Mouse (Mus musculus) layer of hippocampus, adult 18-20 months (tissue): Measurements from ENCODE around the gene Ppp1r1b. TPM values are rescaled to one million over a fixed set of nuclear protein-coding genes. Genes with fewer than 3 reads are reported as not detected.

Source experiments
- DNase-seq, 2 experiments: peaks; one replicate each; pipeline ENCODE4 v3.0.0; 2022; ENCODE audit warnings: low spot score in 2 of 2
- long read RNA-seq: library from polyadenylated mRNA; stranded (forward); transcript quantifications from one replicate; pipeline ENCODE4 v2.0.0, GENCODE M21; 2021
- total RNA-seq, 2 experiments: library from RNA; stranded (reverse); gene quantifications; 2 replicates each; pipeline ENCODE4 v1.2.3; 2021

Ppp1r1b gene
- 10 to 100 TPM; 59.9 to 65.4 TPM for total RNA-seq
- long read RNA-seq, transcript Ppp1r1b-201 (7 exons, 2,001 nt) = major isoform, 63 of 70 reads
- long read RNA-seq, partial matches to known transcripts = 1 of 70 reads
- long read RNA-seq, other reads (novel, unspliced or antisense) = 2 of 70 reads

DNA sequence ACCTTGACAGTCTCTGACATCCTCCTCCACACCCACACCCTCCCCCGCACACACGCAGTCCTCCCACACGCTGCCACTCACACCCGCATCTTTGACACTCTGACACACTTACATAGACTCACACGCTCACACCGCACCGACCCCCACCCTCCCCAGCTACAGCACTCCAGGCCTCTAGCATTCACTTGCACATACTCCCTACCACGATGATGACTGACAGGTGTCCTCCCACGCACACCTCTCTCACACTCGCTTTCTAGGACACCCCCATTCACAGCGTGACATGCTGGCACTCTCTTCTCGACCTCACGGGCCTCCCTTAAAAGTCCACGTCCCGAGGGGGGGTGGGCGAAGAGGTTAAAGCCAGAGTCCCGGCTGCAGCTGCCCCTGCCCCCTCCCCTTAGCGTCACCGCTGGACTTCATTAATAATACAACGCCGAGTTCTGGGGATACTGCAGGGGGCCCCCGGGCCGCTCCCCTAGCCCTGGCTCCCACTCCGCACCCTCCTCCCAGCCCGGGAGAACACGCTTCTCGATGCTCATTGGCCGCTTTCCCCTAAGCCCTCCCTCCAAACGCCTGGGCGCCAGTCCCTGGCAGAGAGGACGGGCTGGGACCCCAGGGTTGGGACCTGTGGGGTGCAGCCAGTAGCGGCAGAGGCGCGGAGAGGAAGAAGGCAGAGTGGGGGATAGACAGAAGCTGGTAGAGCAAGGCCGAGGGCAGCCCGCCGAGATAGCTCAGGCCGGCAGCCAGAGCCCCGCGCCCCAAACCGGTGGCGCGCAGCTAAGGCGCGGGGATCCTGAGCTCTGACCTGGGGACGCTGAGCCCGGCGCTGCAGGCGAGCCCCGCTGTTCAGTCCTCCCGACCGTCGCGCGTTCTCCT is at the start of gene Ppp1r1b:
Gene Ppp1r1b (plus strand): TSS at position 322 of the 879 bp plus-strand sequence.
- peak in 1 of 2 experiments; percentile 80 for DNase-seq

DNA sequence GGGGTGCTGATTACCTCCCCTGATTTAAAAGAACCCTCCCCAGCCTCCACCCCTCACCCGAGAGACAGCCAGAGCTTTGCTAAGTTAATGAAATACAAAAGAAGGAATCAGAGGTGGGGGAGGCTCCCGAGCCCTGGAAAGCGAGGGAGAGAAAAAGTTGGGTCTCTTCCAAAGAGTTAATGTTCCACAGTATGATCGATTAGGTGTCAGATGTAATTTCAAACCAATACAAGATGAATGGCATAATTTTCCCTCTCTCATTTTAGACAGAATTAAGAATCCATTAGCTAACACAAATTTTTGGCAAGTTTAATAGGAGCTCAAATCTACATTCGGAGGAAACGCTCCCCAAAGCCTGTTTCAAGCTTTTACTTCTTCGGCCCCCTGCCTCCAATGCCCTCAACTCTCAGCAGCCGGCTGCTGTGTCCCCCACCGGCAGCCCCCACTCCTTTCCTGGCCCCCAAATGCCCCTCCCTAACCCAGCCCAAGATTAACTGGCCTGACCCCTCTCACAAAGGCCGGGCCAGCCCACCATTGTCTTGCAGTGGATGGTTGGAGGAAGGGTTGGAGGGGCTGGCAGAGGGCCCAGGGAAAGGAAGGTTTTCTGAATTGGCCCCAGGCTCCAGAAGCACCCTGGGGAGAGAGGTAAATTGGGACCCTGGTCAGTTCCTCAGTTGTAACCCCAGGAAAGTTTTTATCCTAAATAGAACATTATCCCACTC is 49.6 kb upstream of the Ppp1r1b start:
- DNase-seq = no peak

DNA sequence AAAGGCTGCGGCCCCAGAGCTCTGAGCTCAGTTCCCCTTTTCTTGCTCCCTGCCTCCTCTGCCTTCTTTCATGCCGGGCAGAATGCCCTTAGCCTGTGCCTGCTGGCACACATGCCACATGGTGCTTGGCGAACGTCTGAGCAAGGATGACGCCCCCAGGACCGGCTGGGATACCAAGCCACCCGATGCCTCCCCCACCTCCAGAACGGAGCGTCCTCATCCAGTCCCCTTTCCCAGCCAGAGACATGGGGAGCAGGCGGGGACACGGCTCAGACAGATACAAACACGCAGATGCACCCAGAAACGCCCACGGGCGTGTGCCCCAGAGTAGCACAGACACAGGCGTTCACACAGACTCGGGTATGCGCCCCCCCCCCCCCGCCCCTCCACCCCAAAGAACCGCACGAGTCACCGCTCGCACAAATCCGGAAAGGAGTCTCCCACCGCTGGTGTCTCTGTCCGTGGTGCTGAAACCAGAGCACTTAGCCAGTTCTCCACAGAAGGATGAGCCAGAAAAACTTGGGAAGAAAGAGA is 34.3 kb upstream of the Ppp1r1b start:
- DNase-seq = peak; percentile 87 to 95

DNA sequence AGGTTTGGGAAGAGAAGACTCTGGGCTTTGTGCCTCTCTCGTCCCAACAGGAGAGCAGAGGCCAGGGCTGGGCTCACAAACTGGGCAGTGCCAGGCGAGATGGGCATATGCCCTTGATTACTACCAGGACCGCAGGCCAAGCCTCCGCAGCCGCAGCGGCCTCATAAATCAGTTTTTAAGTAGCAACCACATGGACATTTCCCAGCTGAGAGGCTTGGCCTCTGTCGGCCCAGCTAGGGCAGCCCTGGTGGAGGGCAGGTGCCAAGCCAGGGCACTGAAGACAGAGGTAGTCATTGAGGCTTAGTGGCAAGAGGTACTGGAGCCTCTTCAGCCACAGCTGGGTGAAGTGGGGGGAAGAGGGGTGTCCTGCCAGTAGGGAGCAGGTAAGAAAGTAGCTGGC is 30.7 kb upstream of the Ppp1r1b start:
- no peak for DNase-seq

DNA sequence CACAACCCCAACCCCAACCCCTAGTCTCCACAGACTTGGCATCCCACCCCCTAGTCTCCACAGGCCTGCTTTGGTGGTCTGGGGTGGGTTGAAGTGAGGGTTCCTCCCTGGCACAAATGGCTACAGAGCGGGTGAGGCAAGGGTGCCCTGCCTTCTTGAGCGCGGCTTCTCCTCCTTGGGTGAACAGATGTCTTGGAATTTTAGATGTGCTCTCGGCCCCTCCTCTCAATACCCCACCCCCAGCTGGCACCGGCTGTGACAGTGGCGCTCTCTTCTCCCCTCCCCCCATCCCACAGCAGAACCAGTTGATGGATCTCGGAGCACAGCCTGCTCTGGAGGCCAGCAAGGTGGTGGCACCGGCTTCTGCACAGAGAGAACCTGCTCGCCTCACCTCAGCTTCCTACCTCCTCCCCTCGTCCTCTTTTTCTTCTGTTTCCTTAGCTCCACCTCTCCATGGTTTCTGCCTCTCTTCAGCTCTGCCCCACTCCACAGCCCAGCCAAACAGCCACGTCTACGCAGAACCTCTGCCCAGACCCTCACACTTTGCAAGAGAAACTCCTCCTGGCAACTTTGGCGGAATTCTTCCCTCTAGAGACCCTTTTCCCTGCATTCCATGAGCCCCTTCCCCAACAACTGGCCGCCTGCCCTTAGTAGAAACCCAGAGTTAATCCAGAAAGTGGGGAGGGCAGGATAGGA is 29.6 kb upstream of the Ppp1r1b start:
- peak in 1 of 2 experiments; percentile 45 for DNase-seq

DNA sequence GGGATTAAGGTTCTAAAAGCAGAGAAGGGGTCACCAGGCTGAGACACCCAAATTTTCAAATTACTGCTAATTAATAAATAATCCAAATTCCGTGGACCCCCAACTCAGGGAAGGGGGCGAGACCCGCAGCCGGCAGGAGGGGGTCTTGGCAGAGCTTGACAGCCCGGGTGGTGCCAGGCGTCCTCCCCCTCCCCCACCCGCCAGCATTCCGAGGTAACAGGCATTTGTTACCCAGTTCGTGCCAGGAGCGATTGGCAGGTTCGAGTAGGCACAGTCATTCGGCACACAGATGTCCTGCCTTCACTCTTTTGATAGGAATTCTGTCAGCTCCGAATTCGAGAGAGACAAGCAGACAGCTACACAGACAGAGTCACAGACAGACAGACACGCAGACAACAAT is 29.1 kb upstream of the Ppp1r1b start:
- DNase-seq = peak in 1 of 2 experiments; percentile 87

DNA sequence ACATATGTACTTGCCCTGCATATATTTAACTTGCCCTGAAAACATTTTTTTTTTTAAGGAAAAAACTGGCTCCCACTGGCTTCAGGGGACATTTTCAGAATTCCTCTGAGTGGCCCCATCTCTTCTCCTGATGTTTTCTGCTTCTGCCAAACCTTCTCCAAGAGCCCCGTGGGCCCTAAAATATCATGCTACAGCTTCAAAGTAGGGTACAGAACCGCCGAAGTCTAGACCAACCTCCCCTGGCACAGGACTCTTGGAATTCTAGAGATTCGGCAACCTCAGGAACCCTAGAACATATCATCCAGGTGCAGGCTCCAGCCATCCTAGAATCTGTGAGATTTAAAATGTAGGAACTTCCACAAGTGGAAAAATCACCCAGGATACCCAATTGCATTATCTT is 28.7 kb upstream of the Ppp1r1b start:
- DNase-seq = no peak

DNA sequence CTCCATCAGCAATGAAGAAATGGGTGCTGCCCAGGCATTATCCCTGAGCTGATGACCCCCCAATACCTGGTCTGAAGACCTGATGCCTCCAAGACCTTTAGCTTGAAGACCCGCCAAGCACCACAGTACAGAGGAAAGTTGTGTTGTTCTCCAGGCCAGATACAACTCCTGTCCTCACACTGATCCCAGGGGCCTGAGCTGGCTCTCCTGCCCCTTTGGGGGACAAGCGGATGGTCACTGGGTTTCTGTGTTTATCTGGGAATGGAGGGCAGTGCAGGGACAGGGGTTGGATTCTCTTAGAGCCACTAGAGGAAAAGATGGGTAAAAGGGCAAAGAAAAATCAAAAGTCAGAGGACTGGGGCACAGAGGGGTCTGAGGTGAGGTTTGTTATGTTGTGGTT is 28.3 kb upstream of the Ppp1r1b start:
- no peak for DNase-seq

DNA sequence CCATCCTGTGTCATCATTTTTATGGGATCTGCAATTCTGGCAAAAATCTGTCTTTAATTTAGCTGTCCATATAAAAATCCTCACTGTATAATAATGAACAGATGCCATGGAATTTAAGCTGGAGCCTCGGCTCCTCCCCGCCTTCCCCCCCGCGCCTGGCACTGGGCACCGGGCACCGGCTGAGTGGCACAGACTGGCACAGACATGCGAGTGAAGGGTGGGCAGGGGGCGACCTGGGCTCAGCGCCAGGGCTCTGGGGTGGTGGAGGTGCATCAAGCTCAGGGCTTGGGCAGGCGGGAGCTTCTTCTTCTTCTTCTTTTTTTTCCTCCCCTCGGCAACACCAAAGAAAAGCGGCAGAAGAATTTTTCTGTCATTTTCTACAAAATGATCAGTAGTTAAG is 27.8 kb upstream of the Ppp1r1b start:
- DNase-seq = peak in 1 of 2 experiments; percentile 60

DNA sequence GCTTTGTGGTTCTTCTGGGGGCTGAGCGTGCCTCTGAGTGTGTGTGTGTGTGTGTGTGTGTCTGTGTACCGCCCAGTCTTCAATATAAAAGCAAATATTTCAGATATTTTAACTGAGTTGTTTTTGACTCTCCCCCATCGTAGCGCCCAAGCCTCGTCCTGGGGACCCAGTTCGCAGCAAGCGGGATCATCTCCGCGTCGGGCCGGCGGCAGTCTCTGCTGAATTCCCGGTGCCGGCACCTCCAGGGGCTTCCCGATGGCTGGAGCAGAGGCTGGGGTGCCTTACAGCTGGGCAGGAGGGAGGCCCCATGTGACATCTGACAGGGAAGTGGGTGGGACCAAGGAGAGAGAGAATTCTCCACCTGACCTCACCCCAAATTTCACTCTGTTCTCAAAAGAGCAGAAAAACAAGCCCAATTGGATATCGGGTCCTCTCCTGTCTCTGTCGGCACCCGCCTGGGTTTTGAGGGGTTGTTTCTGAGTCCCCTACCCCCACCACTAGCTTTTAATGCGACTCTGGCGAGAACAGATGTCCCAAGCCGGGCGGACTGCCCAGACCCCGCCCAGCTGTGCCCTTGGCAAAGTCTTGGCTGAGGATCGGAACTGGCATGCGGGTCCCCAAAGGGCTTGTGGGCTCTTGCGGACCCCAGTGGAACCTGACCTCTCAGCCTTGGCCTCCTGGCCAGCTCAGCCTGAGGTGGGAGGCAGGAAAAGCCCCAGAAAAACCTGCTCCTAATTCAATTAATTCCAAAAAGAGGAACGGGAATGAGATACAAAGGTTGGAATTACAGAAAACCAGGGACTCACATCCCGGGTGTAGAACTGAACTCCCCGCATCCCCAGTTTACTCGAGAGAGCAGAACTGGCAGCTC is 27.2 kb upstream of the Ppp1r1b start:
- DNase-seq = peak in 1 of 2 experiments; percentile 58

DNA sequence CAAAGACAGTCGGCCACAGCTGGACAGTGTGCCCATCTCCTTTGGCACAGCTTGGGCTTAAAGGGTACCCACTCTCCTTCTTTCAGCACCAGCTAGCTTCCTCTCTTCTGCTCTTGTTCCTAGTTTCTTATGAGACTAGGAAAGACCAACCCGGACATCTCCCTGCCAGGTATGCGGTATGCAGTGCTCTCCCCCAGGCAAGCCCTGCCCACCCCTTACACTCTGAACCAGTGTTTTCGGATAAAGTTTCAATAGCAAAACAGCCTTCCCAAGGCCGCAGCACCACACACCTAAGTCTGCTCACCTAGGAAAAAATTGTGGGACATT is 26.6 kb upstream of the Ppp1r1b start:
- DNase-seq = no peak

DNA sequence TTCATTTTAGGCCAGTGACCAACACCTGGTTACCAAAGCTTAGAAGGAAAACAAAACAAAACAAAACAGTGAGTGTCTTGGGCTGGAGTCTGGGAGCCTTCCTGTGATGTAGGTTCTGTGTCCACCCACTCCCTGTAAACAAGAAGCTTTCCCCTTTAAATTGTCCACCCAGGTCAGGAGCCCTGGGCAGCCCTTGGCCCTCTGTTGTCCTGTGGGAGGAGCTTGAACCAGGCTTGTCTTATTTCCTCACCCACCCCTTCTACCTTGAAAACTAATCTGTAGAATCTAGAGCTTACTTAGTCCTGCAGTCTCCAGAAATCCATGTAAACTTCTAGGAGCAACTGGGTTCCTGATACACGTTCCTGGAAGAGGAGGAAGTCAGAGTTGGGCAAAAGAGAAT is 26.0 kb upstream of the Ppp1r1b start:
- DNase-seq = no peak

DNA sequence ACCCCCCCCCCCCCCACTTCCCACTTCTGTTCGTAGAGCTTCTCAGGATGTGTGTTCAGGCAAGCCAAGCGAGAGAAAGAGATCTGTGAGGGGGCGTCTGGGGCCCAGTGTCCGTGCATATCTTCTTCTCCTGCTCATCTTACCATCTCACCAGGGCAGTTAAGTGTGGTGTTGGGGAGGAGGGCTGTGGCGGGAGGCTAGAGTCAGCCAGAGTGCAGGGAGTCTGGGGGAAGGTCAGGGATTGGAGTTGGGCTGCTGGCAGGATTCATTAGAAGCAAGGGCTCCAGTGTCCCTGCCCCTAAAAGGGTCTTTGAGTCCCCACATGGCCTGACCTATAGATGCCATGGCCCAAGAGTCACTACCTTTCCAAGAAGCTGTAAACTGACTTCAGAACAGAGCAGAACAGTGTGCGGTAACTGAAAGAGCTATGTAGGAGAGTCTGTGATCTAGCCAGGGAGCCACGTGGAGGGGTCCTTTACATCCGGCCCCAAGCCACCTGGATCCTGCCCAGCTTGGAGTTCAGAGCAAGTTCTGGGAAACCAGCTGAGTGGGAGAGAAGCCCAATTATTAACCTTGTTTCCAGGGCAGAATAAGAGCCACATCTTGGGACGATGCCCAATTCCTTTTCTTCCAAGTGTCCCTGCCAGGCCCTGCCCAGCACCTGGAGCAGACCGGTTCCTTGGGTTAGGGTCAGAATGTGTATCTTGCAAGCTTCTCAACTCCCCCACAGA is 24.9 kb upstream of the Ppp1r1b start:
- peak in 1 of 2 experiments; percentile 14 for DNase-seq

DNA sequence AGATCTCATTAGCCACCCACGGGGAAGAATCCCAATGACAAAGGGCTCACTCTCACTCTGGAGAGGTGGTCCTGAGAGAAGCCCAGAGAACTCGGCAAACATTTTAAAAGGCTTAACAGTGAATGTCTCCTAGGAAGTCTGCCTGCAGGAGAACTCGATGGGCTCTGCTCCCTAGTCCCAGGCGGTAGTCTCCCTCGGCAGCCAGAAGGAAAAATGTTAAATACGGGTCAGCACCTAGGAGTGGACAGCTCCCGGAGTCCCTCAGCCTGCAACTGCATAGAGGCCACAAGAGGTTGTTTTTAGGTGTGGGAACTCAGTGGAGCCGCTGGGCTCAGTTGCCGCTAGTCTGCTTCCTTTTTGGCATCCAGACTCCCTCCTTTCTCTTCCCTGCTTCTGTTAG is 24.3 kb upstream of the Ppp1r1b start:
- peak in 1 of 2 experiments; percentile 20 for DNase-seq

DNA sequence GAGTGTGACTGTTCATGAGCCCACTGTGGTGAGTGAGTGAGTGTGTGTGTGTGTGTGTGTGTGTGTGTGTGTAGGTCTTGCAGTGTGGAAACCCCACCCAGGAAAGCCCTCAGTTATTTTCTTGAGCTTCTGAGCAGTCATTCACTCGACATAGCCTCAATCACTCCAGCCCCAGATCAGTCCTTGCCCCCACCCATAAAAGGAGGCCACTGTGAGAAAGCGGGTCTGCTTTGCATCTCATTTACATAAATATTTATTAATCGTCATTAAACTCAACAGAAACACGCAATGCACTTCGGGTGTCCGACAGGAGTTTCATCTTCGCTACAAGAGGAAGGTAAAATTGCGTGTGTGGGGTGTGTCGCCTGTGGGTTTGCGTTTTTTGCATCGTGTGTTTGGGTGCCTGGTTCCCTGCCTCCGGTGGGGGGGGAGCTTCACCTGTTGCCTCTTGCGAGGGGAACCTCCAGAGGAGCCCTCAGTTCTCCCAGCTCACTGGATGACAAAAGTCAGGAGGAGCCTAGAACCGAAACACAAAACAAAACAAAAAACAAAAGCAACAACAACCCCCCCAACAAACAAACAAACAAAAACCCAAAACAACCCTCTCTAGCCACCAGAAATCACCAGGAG is 22.9 kb upstream of the Ppp1r1b start:
- DNase-seq = no peak

DNA sequence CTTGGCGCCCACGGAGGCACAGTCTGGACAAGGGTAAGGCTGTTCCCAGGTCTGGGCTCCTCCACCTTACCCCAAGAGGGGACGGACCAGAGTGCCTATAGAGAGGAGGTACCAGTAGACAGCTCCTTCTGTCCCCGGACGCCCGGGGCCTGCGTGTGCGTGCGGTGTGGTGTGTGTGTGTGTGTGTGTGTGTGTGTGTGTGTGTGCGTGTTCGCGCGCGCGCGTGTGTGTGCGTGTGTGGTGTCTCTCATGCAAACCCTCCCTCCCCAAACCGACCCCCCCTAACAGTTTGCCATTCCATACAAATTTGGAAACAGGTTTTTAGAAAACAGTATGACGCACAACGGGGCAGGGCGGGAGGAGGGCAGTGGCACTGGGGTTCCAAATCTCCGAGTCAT is 22.4 kb upstream of the Ppp1r1b start:
- DNase-seq = no peak

DNA sequence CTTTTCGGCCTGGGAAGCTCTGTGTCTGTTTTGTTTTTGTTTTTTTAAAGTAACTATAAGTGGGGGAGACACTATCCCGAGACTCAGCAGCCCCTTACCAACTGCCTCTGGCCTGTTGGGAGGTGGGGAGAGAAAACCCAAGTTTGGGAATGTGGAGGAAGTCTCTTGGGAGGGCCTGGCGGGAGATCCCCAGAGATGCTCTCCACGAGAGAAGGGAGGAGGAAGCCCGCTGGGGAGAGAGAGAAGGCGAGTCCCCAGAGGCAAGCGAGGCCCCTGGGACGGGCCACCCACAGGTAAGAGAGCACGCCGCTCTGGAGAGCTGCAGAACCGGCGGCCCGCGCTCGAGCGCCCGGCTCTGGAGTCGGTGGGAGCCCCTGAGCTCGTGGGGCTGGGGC is 21.5 kb upstream of the Ppp1r1b start:
- DNase-seq = no peak

DNA sequence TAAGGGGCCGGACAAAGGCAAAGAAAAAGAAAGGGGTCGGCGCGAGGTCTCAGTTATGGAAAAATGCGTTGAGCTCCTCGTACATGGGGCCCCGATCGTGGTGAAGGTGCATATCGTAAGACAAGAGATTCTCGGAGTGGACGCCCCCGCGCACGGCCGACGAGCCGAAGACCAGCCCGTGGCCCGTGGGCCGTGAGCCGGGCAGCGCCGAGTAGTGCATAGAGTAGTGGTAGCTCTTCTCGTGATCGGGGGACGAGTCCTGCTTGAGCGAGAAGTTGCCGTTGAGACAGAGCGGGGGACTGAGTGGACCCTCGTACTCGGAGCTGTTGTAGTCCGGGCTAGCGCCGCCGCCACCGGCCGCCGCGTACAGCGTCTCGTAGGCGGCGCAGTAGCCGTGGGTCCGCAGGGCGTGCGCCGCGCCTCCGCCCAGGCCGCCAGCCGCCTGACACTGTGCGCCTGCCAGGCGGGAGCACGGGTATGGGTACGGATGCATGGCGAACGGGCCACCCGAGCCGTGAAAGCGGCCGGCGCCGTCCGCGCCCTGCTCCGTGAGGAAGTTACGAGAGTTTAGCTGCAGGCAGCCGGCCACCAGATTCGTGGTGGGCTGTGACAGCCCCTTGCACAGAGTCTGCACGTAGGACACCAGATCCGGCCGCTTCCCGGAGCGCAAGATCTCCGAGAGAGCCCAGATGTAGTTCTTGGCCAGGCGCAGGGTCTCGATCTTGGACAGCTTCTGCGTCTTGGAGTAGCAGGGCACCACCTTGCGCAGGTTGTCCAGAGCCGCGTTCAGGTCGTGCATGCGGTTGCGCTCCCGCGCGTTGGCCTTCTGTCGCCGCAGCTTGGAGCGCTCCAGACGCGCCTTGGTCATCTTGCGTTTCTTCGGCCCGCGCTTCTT is 20.8 kb upstream of the Ppp1r1b start:
- peak in 1 of 2 experiments; percentile 40 for DNase-seq
